Mouse (Mus musculus) left cerebral cortex, postnatal 4 days (tissue): ENCODE measurements around the gene Anp32e. TPM values are rescaled to one million over a fixed set of nuclear protein-coding genes. Genes with fewer than 3 reads are reported as not detected.
"Not testable (repeated sequence)": the region's sequence is repeated elsewhere in the genome, so short reads cannot be mapped to it uniquely, and the experiment has no call there.

Source experiments
- DNase-seq: peaks from one replicate; pipeline ENCODE4 v3.0.0-alpha.2; 2022
- intact Hi-C: fragments of 180-260 bp; cut with DNase I; formaldehyde crosslinking; loops from one replicate; pipeline ENCODE4 v1.15.1; 2025
- total RNA-seq, 2 experiments: library from RNA; stranded (reverse); gene quantifications; 2 replicates each; pipeline ENCODE4 v1.2.3; 2021

Gene Anp32e
- total RNA-seq, 2 experiments from 2014 or later = 90.4 to 98.0 TPM

DNA sequence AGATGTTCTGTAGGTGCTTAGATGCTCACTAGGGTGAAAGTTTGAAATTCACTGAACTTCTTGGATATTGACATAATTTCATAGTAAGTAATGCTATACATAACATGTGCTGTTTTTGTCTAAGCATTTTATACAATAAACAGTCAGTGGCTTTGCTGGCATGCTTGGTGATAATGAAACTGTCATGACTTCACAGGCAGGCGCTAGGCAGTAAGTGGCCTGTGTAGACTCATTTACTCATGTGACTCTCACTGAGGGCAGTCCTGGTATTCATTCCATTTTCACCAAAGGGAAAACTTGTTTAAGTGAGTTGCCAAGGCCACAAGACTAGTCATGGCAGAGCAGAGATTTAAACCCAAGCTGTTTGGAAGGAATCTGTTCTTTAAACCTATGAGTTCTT, 40.2 kb downstream of the Anp32e start:
- intact Hi-C loops = loop anchor here (10.0 kb wide), 1 partner anchor 176 kb away; no protein-coding TSS in a partner anchor
- no peak for DNase-seq

DNA sequence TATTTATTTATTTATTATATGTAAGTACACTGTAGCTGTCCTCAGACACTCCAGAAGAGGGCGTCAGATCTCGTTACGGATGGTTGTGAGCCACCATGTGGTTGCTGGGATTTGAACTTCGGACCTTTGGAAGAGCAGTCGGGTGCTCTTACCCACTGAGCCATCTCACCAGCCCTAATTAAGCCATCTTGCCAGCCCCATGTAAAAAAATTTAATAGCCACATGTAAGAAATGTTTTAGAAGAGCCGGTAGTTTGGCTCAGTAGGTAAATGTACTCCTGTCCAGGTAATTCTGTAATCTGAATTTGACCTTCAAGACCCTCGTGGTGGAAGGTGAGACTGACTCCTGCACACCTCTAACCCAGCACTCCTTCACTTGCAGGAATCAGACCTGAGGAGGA, 41.6 kb downstream of the Anp32e start:
- DNase-seq, intact Hi-C loops: not testable (repeated sequence)

DNA sequence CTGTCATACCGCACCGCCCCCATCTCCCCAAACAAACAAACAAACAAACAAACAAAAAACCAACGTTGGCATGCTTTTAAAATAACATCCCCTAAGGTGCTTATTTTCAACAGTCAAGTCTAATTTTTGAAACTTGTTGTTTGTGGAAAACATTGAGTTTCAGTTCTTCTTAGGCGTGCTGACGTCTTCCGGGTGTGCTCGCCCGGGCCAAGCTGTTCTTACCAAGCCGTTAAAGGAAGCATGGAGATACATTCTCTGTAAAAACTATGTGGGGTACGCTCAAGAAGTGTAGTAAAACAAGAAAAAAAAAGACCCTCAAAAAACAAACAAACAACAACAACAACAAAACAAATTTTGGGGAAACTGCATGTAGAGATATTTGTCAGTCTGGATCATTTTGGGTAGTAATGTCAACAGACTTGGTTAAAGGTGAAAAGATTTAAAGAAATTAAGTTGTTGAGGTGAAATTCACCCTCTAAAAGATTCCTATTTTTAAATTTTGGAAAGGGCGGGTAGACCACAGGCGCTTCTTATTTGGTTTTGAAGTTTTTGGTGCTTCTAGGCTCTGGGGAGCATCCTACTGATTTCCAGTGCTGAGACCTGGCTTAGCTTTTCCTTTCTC, 43.3 kb downstream of the Anp32e start:
- intact Hi-C loops = no loop called here

GRCm38 (mm10) chr3:95972873-95973634, 44.0 kb downstream of the Anp32e start:
- peak; percentile 81 for DNase-seq
- intact Hi-C loops = no loop called here

More for the DNA sequence above, 43.3 kb downstream of the Anp32e start:
- DNase-seq = no peak

DNA sequence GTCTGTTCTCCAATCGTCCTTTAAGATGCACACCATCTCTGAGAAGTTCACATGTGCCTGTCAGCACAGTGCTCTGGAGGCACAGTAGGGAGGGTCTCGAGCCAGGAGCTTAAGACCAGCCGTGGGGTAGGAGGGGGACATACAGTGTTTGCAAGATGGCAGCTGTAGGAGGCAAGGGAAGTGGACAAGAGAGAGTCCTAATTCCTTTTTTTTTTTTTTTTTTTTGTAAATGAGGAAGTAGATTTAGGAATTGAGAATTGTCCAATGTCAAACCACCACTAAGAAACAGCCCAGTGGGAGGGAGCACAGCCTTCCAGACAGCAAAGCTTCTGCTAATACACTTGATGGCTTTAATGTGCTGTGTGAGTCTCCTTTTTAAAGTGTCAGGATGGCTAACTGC, 48.0 kb downstream of the Anp32e start:
- DNase-seq = no peak
- intact Hi-C loops = no loop called here

DNA sequence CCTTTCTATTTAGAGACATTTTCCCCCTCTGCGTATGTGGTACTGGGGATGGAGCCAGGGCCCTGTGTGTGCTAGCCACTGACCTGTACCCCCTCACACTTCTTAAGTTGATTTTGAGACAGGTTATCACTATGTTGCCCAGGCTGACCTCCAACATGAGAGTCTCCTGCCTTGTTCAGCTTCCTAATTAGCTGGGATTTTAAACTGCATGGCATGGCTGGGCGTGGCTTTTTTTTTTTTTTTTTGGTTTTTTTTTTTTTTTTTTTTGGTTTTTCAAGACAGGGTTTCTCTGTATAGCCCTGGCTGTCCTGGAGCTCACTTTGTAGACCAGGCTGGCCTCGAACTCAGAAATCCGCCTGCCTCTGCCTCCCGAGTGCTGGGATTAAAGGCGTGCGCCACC, 48.5 kb downstream of the Anp32e start:
- intact Hi-C loops, DNase-seq: not testable (repeated sequence)

DNA sequence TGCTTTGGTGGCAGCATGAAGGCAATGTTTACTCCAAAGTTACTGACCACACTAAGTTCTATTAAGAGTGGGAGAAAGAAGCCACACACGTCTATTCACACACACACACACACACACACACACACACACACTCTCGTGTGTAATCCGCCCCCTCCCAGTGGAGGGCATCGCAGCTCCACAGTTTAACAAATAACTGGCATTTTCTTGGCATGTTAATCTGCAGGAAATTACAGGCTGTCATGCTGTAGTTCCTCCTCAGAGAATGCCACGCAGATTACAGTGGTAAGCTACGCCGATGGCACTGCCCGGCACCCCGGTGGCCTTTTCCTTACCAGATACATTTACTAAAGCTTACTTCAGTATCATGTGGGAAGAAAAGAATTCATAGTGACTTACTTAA, 49.2 kb downstream of the Anp32e start:
- intact Hi-C loops = no loop called here
- no peak for DNase-seq

GRCm38 (mm10) chr3:95980276-95980970, 51.4 kb downstream of the Anp32e start:
- DNase-seq = no peak
- intact Hi-C loops = no loop called here

DNA sequence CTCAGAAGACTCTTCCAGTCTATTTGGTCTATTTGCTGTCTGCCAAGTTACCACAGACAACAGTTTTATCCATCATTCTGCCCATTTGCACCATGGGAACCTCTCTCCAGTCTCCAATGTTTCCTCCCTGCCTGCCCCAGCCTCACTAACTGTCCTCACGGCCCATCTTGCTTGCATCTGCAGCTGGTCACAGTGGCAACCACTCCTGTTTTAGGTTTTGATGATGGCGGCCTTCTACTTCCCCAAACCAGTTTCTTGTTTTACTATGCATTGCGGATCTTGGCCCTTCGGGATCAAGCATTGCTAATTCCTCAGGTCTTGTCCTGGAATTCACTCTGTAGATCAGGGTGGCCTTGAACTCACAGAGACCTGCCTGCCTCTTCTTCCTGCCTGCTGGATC, 53.1 kb downstream of the Anp32e start:
- DNase-seq = no peak
- intact Hi-C loops = no loop called here

DNA sequence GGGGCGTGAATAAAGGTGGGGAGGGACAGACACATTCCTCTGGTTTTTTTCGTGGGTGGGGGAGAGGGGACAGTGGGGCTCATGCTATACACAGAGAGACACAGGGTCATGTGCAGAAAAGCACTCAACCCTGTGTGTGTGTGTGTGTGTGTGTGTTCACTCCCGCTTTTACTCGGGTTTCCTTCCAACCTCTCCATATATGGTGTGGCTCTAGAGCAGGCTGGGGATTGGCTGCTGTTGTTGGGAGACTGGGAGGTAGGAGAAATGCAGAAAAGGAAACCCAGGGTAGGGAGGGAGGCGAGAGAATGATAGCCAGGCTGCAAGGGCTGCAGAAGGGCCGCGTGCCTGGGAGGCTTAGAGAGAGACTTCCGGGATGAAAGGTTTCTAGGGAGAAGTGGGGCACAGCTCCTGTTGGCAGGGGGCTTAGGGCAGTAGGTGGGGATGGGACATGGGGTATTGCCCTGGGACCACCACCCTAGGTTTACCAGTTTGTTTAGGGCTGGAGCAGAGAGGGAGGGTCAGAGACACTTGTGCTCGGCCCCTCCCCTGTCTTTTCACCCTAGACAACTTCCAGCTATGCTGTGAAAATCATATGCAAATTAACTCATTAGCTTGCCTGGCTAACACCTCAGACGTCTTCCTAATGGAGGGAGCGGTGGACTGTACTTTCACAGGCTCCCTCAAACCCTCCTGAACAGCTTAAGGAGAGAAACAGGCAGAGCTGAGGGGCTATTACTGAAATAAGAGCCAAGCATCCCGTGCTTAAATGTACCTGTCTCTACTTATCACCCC, 56.4 kb downstream of the Anp32e start:
- peak; percentile 34 for DNase-seq
- intact Hi-C loops = no loop called here

GRCm38 (mm10) chr3:95986001-95986622, 57.1 kb downstream of the Anp32e start:
- peak; percentile 31 for DNase-seq
- intact Hi-C loops = no loop called here

DNA sequence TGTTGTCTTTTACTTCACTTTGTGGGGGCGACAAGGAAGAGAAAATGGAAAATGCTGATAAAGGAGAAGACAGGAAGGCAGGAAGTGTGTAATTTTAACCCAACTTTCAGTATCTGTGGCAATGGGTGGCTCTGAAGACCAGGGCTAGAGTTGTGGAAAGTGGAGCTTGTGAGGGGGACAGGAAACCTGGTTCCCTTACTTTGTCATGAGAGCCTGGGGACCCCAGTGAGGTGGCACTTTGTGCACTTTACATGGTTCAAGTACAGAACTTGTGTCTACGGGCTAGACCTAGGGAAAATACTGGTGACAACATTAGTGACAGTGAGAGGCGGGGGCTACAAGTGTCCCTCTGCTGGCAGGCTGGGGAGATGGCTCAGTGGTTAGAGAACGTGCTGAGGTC, 57.9 kb downstream of the Anp32e start:
- no peak for DNase-seq
- intact Hi-C loops = no loop called here

DNA sequence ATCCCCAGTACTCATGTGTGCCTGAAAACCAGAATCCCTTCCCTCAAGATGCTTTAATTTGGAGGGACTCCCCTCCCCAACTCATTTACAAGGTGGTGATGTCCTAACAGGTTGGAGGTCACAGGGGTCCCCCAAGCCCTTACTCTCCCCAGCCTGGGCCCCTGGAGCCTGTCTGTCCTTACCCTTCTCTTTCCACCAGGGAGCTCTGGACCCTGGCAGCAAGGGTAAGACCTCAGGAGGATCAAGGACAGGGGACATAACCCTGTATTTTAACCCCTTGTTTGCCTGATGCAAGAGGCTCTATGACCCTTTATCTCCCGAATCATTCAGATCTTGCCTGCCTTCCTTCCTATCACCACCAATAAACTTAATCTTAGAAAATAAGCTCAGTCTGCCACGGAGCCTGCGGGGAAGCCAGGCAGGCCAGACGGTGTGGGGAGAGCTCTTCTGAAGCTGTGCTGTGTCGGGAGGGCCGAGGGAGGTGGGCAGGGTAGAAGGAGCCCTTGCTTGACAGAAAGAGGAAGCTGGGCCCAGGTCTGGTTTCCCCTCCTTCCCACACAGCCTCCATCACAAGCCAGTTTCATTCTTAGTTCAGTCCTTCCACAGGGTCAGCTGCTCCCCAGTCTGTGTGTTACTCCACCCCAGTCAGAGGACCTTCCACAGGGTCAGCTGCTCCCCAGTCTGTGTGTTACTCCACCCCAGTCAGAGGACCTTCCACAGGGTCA, 58.5 kb downstream of the Anp32e start:
- no peak for DNase-seq
- intact Hi-C loops = no loop called here

DNA sequence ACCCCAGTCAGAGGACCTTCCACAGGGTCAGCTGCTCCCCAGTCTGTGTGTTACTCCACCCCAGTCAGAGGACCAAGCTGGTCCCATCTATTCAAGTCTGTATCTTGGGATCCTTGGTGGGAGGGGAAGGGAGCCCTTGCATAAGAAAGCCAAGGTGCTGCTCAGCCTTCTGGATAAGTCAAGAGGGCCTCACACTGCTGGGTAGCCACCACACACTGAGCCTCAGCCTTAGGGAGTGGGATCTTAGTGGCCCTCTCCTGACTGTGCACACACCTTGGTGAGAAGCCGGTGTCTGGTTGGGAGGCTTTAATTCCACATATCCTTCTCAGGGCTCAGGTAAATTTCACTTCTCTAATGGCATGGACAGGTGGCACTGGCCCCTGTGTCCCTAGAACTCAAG, 59.1 kb downstream of the Anp32e start:
- no peak for DNase-seq
- intact Hi-C loops = no loop called here

DNA sequence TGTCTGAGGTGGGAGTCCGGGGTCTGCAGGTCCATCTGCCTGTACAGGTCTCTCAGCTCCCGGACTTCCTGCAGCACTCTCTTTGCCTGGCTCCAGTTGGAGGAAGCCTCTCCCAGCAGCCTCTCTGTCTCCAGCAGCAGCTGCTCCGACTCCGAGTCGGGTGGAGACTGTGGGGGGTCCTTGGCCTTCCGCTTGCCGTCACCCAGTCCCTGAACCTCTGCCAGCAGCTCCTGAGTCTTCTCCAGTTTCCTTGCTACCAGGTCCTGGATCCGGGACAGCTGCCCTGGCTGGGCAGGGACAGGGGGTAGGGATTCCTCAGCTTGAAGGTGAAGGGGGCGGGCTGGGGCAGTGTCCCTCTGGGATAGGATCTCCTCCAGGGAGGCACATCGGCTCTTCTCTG, 59.9 kb downstream of the Anp32e start:
- DNase-seq = peak; percentile 88
- intact Hi-C loops = no loop called here

DNA sequence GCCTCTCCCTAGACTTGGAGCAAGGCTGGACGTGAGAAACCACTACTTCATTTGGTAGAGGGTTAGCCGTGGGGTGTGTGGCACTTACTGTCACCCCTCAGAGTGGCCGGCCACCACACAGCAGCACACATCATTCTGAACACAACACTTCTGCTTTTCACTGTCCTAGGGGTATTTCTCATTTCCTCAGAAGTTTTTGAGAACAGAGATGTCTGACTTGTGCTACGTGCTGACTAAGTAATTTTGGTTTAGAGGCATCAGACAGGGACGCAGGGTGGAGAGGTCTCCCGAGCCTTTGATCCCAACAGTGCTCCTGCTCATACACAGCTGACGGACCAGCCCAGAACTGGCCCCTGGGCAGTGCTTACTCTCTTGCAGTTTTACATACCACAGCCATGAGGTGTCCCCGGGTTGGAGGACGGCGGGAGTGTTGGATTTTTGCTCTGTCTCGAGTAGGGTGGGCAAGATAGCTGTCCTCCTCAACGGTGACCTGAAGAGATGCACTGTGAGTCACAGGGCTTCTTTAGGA, 61.4 kb downstream of the Anp32e start:
- no peak for DNase-seq
- intact Hi-C loops = no loop called here

DNA sequence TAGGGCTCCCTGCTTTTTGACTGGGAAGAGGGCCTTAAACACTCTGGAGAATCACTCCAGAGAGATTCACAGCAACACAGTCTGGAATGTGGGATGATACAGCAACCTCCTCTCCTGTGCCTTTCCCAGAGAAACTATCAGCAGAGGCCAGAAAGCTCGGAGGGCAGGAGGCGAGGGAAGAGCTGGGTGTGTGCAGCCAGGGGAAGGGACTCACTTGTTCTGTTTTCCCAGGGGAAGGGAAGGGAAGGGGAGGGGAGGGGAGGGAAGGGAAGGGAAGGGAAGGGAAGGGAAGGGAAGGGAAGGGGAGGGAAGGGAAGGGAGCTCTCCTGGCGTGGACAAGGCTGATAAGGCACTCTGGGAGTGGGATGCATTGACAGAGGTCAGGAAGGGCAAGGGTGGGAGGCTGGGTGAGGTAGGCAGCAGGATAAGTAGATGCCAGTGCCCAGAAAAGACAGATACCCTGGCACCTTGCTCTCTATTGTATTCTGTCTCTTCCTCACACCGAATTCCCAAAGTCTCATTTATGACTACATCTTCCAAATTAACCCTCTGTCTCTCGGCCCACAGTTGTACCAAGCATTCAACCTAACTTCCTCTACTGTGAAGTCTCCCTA, 64.1 kb downstream of the Anp32e start:
- intact Hi-C loops = no loop called here
- no peak for DNase-seq

DNA sequence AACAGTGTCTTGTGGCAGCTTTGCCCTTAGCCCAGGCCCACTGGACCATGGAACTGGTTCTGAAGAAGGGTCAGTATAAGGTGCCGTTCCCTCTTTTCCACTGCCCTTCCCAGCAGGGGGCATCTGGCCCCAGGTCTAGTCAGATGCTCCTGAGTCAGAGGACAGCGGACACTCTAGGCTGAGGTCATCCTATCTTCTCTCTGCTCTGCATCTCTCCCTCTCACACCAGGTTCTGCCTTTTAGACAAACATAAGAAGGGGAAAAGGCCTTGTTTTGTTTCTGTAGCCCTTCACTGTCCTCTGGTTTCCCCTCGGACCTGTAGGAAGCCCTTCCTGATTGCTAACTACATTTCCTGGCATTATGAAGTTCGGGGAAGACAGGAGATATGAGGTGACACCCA, 64.8 kb downstream of the Anp32e start:
- intact Hi-C loops = no loop called here
- DNase-seq = peak; percentile 35

DNA sequence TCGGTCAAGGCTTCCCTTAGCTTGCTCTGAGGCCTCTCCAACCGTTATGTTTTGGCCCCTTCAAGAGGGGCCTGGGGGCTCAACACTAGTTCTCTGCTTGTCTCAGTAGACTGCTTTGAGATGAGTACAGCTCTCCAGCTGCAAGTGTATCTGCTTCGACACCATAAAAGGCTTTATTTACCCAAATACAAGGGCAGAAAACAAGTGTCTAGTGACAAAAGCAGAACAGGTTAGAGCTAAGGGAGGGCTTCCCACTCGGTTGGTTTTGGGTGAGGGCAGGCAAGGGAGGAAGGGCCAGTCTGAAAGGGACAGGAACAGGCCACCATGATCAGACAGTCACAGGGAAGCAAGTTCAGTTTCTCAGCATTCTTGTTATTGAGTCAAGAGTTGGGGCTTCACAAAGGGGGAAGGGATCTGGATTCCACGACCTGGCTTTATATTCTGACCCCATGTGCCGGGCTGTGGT, 65.4 kb downstream of the Anp32e start:
- no peak for DNase-seq

More for the DNA sequence above, 65.4 kb downstream of the Anp32e start:
- intact Hi-C loops = no loop called here
